Mouse (Mus musculus) left cerebral cortex, adult 6 months (tissue): ENCODE results near the gene Fads6. TPM values are rescaled to one million over a fixed set of nuclear protein-coding genes. Genes with fewer than 3 reads are reported as not detected.

Source experiments
- long read RNA-seq, 2 experiments: library from polyadenylated mRNA; unstranded; transcript quantifications; one replicate each; pipeline ENCODE4 v2.0.0; 2019 to 2020
- polyA plus RNA-seq: library from polyadenylated mRNA; unstranded; fragments of <200 nt; fragmentation: Nextera tagmentation; gene quantifications from 2 replicates; pipeline ENCODE4 v1.2.3, GENCODE M21; 2021

The Fads6 gene
- 2.0 and 2.5 TPM in 2 replicates for polyA plus RNA-seq
- long read RNA-seq, experiment 1, full-length matches to known transcripts: 2 of 6 reads
- long read RNA-seq, experiment 1, partial matches to known transcripts: 1 of 6 reads
- long read RNA-seq, experiment 1, other reads (novel, unspliced or antisense): 3 of 6 reads
- long read RNA-seq, experiment 2, full-length matches to known transcripts: 2 of 6 reads
- long read RNA-seq, experiment 2, partial matches to known transcripts: 0 of 6 reads
- long read RNA-seq, experiment 2, other reads (novel, unspliced or antisense): 4 of 6 reads

DNA sequence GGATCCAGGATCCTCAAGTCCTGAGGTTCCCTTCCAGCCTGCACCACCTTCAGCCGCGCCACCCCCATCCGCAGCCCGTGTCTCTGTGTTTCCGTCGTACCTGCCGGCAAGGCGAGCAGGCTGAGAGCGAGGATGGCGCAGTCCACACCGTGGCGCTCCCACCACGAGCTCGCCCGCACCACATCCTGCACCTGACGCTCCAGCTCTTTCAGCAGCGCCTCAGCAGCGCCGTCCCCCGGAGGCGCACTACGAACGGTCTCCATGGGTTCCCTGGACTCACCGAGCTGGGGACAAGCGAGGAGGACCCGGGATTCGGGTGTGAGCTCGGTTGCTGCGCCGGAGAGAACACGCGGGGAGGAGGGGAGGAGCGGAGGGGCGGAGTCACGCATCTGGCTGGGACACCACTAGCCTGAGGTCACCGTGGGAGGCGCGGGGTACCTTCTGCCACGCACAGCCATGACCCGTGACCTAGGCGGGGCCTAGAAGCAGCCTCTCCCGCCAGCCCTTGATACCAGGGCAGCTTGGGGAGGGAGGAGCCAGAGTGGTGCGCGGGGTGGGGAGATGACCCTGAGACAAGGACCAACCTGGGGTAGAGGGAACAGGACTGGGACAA, at the start of gene Fads6:
Fads6 (minus strand) TSS at position 450 of the 613 bp plus-strand sequence.

DNA sequence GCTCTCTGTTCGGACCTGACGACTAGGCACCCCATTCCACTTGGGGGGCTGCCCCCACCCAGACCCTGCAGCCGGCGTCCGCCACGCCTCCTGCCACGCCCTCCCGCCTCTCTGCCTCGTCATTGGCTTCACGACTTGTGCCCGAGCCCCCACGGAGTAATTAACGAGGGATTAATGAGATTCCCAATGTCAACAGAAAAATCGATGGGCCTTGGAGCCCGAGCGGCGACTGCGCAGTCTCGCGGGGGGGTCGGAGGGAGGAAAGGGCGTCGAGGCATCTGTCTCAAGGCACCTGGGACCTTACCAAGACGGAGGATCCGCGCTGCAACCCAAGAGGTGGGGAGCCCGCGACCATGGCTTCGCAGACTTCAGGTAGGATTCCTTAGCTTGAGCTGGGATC, 37.1 kb upstream of the Fads6 start, which contains the start of gene Otop3:
Otop3 (plus strand) TSS at position 201 of the 400 bp plus-strand sequence.

DNA sequence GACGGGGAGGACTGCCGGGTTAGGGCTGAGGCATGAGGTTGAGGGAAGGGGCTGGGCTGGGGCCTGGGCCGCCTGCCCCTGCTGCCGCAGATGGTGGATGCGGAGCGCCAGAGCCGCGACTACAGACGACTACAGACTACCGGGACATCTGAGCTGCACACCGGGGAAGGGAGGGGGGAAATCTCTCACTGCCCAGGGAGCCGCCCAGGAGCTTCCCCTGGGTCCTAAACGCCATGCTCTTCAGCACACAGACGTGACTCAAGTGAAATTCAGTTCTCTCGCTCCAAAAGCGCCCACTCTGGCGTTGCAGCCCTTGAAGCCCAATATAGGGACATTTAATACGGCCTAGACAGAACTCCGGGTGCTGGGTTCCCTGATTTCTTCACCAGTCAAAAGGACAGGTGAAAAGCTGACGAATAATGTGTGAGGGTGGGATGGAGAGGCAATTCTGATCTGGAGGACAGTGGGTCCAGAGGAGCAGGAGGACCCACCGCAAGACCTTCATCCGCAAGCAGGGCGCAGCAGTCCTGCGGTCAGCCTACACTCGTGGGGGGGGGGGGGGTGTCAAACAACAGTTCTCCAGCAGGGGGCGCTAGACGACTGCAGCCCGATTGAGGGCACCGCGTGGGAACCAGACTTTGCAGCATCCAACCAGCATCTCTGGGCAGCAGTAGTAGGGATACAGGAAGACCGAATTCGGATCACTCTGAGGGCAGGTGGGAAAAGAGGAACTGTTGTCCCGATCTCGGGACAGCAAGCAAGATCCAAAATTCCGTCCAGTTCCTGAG, 24.6 kb upstream of the Fads6 start, which contains the start of gene Ush1g:
Ush1g (minus strand) TSS at position 136 of the 788 bp plus-strand sequence.

DNA sequence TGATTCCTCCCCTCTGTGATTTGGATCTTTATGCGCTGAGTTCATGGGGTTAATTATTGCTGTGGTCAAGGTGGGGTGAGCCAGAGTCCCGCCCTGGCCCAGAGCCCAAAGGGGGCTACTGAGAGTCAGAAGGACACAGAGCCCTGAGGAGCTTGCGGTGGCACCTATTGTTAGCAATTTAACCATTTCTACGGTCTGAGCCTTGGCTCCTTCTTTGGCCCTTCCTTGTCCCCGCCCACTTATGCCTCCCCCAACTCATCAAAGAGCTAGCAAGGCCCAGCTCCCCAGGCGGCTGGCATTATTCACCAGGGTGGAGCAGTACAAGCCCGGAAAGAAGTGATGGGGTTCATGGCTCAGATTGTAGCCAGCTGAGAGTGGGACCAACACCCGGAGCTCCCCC, 9.4 kb upstream of the Fads6 start, which contains the start of gene Otop2:
Otop2 (plus strand) TSS at position 301 of the 400 bp plus-strand sequence.

DNA sequence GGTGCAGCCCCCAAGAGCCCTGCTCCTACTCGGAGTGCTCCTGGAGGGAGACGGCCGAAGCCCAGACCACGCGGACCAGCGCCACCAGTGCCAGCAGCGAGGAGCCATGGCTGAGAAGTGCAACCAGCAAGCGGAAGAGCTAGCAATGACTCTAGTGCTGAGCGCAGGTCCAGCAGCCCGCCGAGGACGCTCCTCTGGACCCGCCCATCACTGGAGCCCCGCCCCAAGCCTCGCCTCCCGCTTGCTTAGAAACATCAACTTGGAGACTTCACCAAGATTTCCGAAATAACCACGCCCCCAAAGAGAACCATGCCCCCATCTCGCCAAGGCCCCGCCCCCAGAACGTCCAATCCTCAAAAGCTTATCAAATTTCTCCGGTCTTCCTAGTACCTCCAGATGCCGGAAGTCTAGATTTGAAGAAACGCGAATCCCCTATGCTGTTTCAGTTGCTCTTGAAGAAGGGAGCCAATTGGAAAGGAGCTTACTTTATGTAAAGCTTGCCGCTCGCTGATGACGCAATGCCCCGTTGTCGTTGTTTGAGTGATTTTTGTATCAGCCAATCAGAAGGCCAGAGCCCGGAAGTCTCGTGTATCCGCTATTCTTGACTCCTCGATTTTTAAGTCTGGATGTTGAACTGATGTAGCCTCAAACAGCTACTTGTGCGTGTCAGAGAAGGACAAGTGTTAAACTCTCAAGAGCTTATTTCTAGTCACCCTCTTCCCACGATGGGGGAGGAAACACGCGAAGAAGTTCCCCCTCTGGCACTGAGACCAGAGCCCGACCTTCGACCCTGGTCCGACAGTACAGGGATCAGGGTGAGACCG, 20.5 kb downstream of the Fads6 start, which contains the start of gene Fdxr:
Fdxr (minus strand) TSS at position 271 of the 824 bp plus-strand sequence.

DNA sequence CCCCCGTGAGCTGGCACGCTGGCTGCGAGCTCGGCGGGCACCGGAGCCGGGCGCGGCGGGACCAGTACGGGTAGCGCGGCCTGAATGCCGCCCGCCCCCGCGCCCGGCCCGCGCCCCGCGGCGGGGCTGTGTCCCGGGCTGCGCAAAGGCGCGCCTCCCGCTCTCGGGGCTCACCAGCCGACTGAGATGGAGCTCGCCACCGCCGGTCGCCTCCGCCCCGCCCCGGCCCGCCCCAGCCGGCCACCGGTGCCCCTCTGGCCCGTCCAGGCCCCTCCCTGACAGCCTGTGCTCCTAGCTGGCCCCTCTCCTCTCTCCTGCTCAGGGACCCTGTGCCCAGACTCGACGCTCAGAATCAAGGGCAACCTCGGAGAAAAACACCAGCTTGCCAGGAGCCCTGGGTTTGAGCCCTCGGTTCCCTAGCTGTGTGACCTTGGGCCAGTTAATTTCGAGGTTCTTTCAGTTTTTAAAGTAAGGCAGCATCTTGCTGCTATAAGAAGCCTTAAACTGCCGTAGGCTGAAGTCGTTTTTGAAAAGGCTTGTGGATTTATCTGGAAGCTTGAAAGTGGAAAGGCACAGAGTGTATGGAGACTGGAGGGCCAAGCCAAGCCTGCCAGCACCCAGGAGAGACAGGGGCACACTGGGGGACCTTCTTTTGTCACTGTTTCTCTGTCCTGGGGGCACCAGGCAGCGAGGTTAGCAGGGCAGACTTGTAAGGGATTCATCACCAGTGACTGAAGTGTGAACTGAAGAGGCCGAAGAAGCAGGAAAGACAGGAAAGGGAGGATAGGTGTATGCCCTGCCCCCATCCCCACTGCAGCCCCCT, 30.2 kb downstream of the Fads6 start, which contains the start of gene Grin2c:
Grin2c (minus strand) TSS at position 183 of the 823 bp plus-strand sequence.

Other genes starting within 250 kb of the Fads6 start
- 1.5 TPM in 1 of 2 replicates, not detected in the other for gene Cd300ld3, start 249.3 kb downstream of the Fads6 start, polyA plus RNA-seq
- gene Cd300e, start 235.5 kb downstream of the Fads6 start, polyA plus RNA-seq: 0.26 TPM in 1 of 2 replicates, not detected in the other
- gene Rab37, start 206.2 kb downstream of the Fads6 start, polyA plus RNA-seq: 1.7 and 2.5 TPM in 2 replicates
- 0.14 TPM in 1 of 2 replicates, not detected in the other for gene Cd300lf, start 163.7 kb downstream of the Fads6 start, polyA plus RNA-seq
- 21.7 and 21.9 TPM in 2 replicates for gene Slc9a3r1, start 134.3 kb downstream of the Fads6 start, polyA plus RNA-seq
- 13.6 and 21.7 TPM in 2 replicates for gene Tmem104, start 110.2 kb downstream of the Fads6 start, polyA plus RNA-seq
- gene Nat9, start 109.8 kb downstream of the Fads6 start, polyA plus RNA-seq: 47.6 and 49.6 TPM in 2 replicates
- 2.8 and 6.7 TPM in 2 replicates for gene Grin2c, start 30.4 kb downstream of the Fads6 start, polyA plus RNA-seq
- gene Fdxr, start 20.6 kb downstream of the Fads6 start, polyA plus RNA-seq: 7.4 and 8.5 TPM in 2 replicates
- gene Otop2, start 9.5 kb upstream of the Fads6 start, polyA plus RNA-seq: 1.2 and 2.5 TPM in 2 replicates
- gene Ush1g, start 24.4 kb upstream of the Fads6 start, polyA plus RNA-seq: 0.27 and 0.36 TPM in 2 replicates
- 0.15 and 0.21 TPM in 2 replicates for gene Otop3, start 37.1 kb upstream of the Fads6 start, polyA plus RNA-seq
- gene Hid1, start 70.1 kb upstream of the Fads6 start, polyA plus RNA-seq: 58.1 and 64.1 TPM in 2 replicates
- 6.6 and 13.2 TPM in 2 replicates for gene Cdr2l, start 84.3 kb upstream of the Fads6 start, polyA plus RNA-seq
- gene Mrpl58, start 106.1 kb upstream of the Fads6 start, polyA plus RNA-seq: 211 and 277 TPM in 2 replicates
- 1,610 and 1,643 TPM in 2 replicates for gene Atp5h, start 122.3 kb upstream of the Fads6 start, polyA plus RNA-seq
- 8.4 and 9.6 TPM in 2 replicates for gene Kctd2, start 122.5 kb upstream of the Fads6 start, polyA plus RNA-seq
- gene Trim80, start 142.9 kb upstream of the Fads6 start, polyA plus RNA-seq: not detected in 2 replicates
- gene Slc16a5, start 164.8 kb upstream of the Fads6 start, polyA plus RNA-seq: 0.15 and 0.38 TPM in 2 replicates
- 8.7 and 8.9 TPM in 2 replicates for gene Armc7, start 178.0 kb upstream of the Fads6 start, polyA plus RNA-seq
- gene Nt5c, start 194.2 kb upstream of the Fads6 start, polyA plus RNA-seq: 122 and 134 TPM in 2 replicates
- gene Jpt1, start 216.7 kb upstream of the Fads6 start, polyA plus RNA-seq: 221 and 286 TPM in 2 replicates
- 614 and 680 TPM in 2 replicates for gene Sumo2, start 238.6 kb upstream of the Fads6 start, polyA plus RNA-seq